Mouse (Mus musculus): ENCODE data around the gene Krt34.

Krt34 gene

GRCm38 (mm10) chr11:99994384-99994661 is 47.0 kb downstream of the Krt34 start:
- DNase-seq, result no peak

- DNase-seq, result no peak
Measured at GRCm38 (mm10) chr11:99993620-99994383, 47.6 kb downstream of the Krt34 start, which contains the start of gene Krtap17-1. Krtap17-1 (minus strand) TSS chr11:99993994.

- DNase-seq, result no peak
Measured at GRCm38 (mm10) chr11:99990571-99990970, 50.8 kb downstream of the Krt34 start.

GRCm38 (mm10) chr11:99989881-99990405 is 51.4 kb downstream of the Krt34 start:
- no peak for DNase-seq

- no peak for DNase-seq
Measured at GRCm38 (mm10) chr11:99988530-99988929, 52.8 kb downstream of the Krt34 start.

Measured in thymus, adult 18-20 months (tissue).